In genomic region chr12:99246984-99247746, GRCm38 (mm10) we compare ENCODE assay signal across 15 mouse cellular contexts.
DNase-seq lines count a peak whose midpoint lies in the region; ATAC-seq and TF ChIP-seq lines count a peak whose summit lies in the region.
"Had no signal": no experiment of that assay in that cellular context is flagged by ENCODE, and none has a peak within 500 bp of the region (broad histone marks: within the 10 kb centered on the region; RNA-seq: fewer than 3 reads in every experiment).

No protein-coding gene starts in this region.

- 79% methylated on average over 10 of the region's 10 CpGs for WGBS in midbrain, embryonic 10.5 days
- WGBS in midbrain, embryonic 15.5 days, result 73% methylated on average over 10 of the region's 10 CpGs
- WGBS in cerebellum, adult 2 months, result 3% methylated on average over 10 of the region's 10 CpGs
- 84% methylated on average over 10 of the region's 10 CpGs for whole genome bisulfite sequencing in limb, embryonic 10.5 days

- no peak for DNase-seq in gastrocnemius, adult 2 months
- DNase-seq in gastrocnemius, adult 18-20 months (ENCODE audit: low spot score), result no peak
- DNase-seq in midbrain, embryonic 10.5 days (ENCODE audit: low spot score), result no peak
- DNase-seq in cerebellum, adult 2 months, result peak; percentile 62 to 76
- DNase-seq in limb, embryonic 10.5 days (ENCODE audit: low spot score), result no peak
- DNase-seq in urinary bladder, postnatal 25 days (ENCODE audit: low spot score), result no peak
- DNase-seq in adrenal gland, postnatal 14 days, result no peak
- DNase-seq: adrenal gland, adult 2 months; kidney, postnatal 4 days had no signal

- H3K27ac ChIP-seq in gastrocnemius, adult 2 months, result peak overlapping the region; percentile 67
- H3K27ac ChIP-seq in midbrain, embryonic 10.5 days (replicated peaks), result peak overlapping the region; percentile 34
- no peak overlapping the region for H3K27ac ChIP-seq in midbrain, embryonic 15.5 days
- H3K27ac ChIP-seq in cerebellum, adult 2 months (ENCODE audit: insufficient read depth, low read length), result peak overlapping the region; percentile 91
- H3K27ac ChIP-seq in limb, embryonic 10.5 days, result 0 out of 2 replicates have a peak overlapping the region, but pooled peaks have one; percentile 1
- H3K27ac ChIP-seq: embryonic facial prominence, embryonic 15.5 days; heart, embryonic 10.5 days; lung, embryonic 15.5 days had no signal

- H3K9ac ChIP-seq in midbrain, embryonic 15.5 days, result no peak overlapping the region
- H3K9ac ChIP-seq: embryonic facial prominence, embryonic 15.5 days; lung, embryonic 15.5 days had no signal

- intact Hi-C loops in gastrocnemius, adult 2 months (cut with DNase I), result no loop called here

- H3K4me1 ChIP-seq in midbrain, embryonic 10.5 days, result peaks cover 19% of the 10 kb centered on the region
- peaks cover 5% of the 10 kb centered on the region for H3K4me1 ChIP-seq in midbrain, embryonic 15.5 days
- peaks cover 50% of the 10 kb centered on the region for H3K4me1 ChIP-seq in cerebellum, adult 2 months (ENCODE audit: control insufficient read depth, insufficient read depth, low read length)
- H3K4me1 ChIP-seq in limb, embryonic 10.5 days, result no peaks in the 10 kb centered on the region; the same call in 1 of the 2 replicates
- H3K4me1 ChIP-seq: lung, embryonic 15.5 days had no signal

- H3K36me3 ChIP-seq in midbrain, embryonic 10.5 days, result peaks cover 7% of the 10 kb centered on the region; the same call in 1 of the 2 replicates
- H3K36me3 ChIP-seq in midbrain, embryonic 15.5 days (replicated peaks), result no peaks in the 10 kb centered on the region
- H3K36me3 ChIP-seq in limb, embryonic 10.5 days, result no peaks in the 10 kb centered on the region
- H3K36me3 ChIP-seq: embryonic facial prominence, embryonic 15.5 days; heart, embryonic 10.5 days; lung, embryonic 15.5 days had no signal

- TF ChIP-seq CTCF in gastrocnemius, adult 2 months (IDR thresholded peaks at IDR 0.05), result no peak
- no peak for TF ChIP-seq CTCF in cerebellum, adult 2 months (IDR thresholded peaks at IDR 0.05; ENCODE audit: borderline replicate concordance, insufficient read depth, low read depth, low read length)

- no peak overlapping the region for H3K4me3 ChIP-seq in gastrocnemius, adult 2 months
- H3K4me3 ChIP-seq in midbrain, embryonic 10.5 days, result no peak overlapping the region
- H3K4me3 ChIP-seq in midbrain, embryonic 15.5 days, result no peak overlapping the region
- H3K4me3 ChIP-seq in cerebellum, adult 2 months (replicated peaks; ENCODE audit: insufficient read depth, low read depth, low read length), result no peak overlapping the region
- no peak overlapping the region for H3K4me3 ChIP-seq in limb, embryonic 10.5 days
- H3K4me3 ChIP-seq: embryonic facial prominence, embryonic 15.5 days; heart, embryonic 10.5 days; lung, embryonic 15.5 days had no signal

- no peak for TF ChIP-seq POLR2A in cerebellum, adult 2 months (IDR thresholded peaks at IDR 0.05; ENCODE audit: borderline replicate concordance, insufficient read depth, low read length)

- no peaks in the 10 kb centered on the region; the same call in 1 of the 2 replicates for H3K9me3 ChIP-seq in midbrain, embryonic 10.5 days (replicated peaks)
- no peaks in the 10 kb centered on the region for H3K9me3 ChIP-seq in midbrain, embryonic 15.5 days
- no peaks in the 10 kb centered on the region for H3K9me3 ChIP-seq in limb, embryonic 10.5 days (replicated peaks)
- H3K9me3 ChIP-seq: embryonic facial prominence, embryonic 15.5 days; heart, embryonic 10.5 days; lung, embryonic 15.5 days had no signal

- H3K27me3 ChIP-seq in midbrain, embryonic 10.5 days (ENCODE audit: low read depth, poor library complexity, severe bottlenecking), result no peaks in the 10 kb centered on the region
- no peaks in the 10 kb centered on the region for H3K27me3 ChIP-seq in midbrain, embryonic 15.5 days (replicated peaks)
- H3K27me3 ChIP-seq in cerebellum, adult 2 months (ENCODE audit: control insufficient read depth, insufficient read depth, low read length), result no peaks in the 10 kb centered on the region
- no peaks in the 10 kb centered on the region for H3K27me3 ChIP-seq in limb, embryonic 10.5 days (ENCODE audit: low read depth, poor library complexity, severe bottlenecking)
- H3K27me3 ChIP-seq: embryonic facial prominence, embryonic 15.5 days; lung, embryonic 15.5 days had no signal

- no peak for ATAC-seq in midbrain, embryonic 15.5 days (replicated peaks)
- ATAC-seq: CD4-positive, CD25-positive, alpha-beta regulatory T cell, adult 4 months; intestine, embryonic 16.5 days had no signal

- H3K4me2 ChIP-seq in midbrain, embryonic 15.5 days, result no peak overlapping the region
- H3K4me2 ChIP-seq: embryonic facial prominence, embryonic 15.5 days; lung, embryonic 15.5 days had no signal

Comparison
In these comparisons a context has a peak if more than half of its experiments do, and no peak if none do; other contexts are left out.
1. DNase-seq: peak in cerebellum, adult 2 months (2 of 2); none in gastrocnemius, adult 2 months (single experiment), gastrocnemius, adult 18-20 months (single experiment), midbrain, embryonic 10.5 days (single experiment), limb, embryonic 10.5 days (single experiment), urinary bladder, postnatal 25 days (single experiment) and adrenal gland, postnatal 14 days (single experiment).